Mouse (Mus musculus) forebrain, embryonic 12.5 days (tissue): Measurements from ENCODE around the gene Tgfa. TPM values are rescaled to one million over a fixed set of nuclear protein-coding genes. Genes with fewer than 3 reads are reported as not detected.

Experiments
- ATAC-seq: fragments of 200-750 bp; cut with Nextera tagmentation; 2 replicates; pipeline ENCODE4 v1.8.0; 2017; ENCODE audit warnings: moderate TSS enrichment; ENCODE audit not compliant: low FRiP score
- H3K27ac ChIP-seq: fragments of 300-500 bp; sonication (generic); 2 replicates; pipeline ENCODE4 v1.5.1; 2016; ENCODE audit warnings: mild to moderate bottlenecking
- H3K27me3 ChIP-seq: fragments of 300-500 bp; sonication (generic); 2 replicates; pipeline ENCODE4 v1.6.1; 2016; ENCODE audit warnings: mild to moderate bottlenecking
- H3K36me3 ChIP-seq: fragments of 300-500 bp; sonication (generic); replicated peaks from 2 replicates; pipeline ENCODE4 v1.6.1; 2016; ENCODE audit warnings: mild to moderate bottlenecking
- H3K4me1 ChIP-seq: fragments of 300-500 bp; sonication (generic); 2 replicates; pipeline ENCODE4 v1.6.1; 2016
- H3K4me2 ChIP-seq: fragments of 300-500 bp; sonication (generic); 2 replicates; pipeline ENCODE4 v1.6.1; 2016; ENCODE audit warnings: mild to moderate bottlenecking, moderate library complexity
- H3K4me3 ChIP-seq: fragments of 300-500 bp; sonication (generic); replicated peaks from 2 replicates; pipeline ENCODE4 v1.5.1; 2016; ENCODE audit warnings: mild to moderate bottlenecking
- H3K9ac ChIP-seq: fragments of 300-500 bp; sonication (generic); 2 replicates; pipeline ENCODE4 v1.6.1; 2016; ENCODE audit warnings: mild to moderate bottlenecking
- H3K9me3 ChIP-seq: fragments of 300-500 bp; sonication (generic); 2 replicates; pipeline ENCODE4 v1.6.1; 2016
- WGBS: fragments of 180-500 bp; shearing (Covaris S2); methylation state at CpG from one replicate; pipeline ENCODE4 v1.1.7; 2016; 5-methylcytosine and 5-hydroxymethylcytosine counted together
- polyA plus RNA-seq: library from polyadenylated mRNA; unstranded; fragments of >200 nt; fragmentation: Nextera tagmentation; extraction: Ambion mirVana; gene quantifications from 2 replicates; pipeline ENCODE4 v1.2.1, GENCODE M21; 2016

Tgfa gene
- polyA plus RNA-seq, 1 experiment from 2014 or later, result 3.0 TPM

- 88% methylated on average over 9 of the region's 9 CpGs for WGBS
- Histone ChIP-seq H3K4me2 (no peak overlapping the region), H3K27me3 (no peaks in the 10 kb centered on the region), H3K9me3 (no peaks in the 10 kb centered on the region), H3K4me1 (no peaks in the 10 kb centered on the region), H3K4me3 (no peak overlapping the region), H3K9ac (no peak overlapping the region), H3K27ac (no peak overlapping the region), H3K36me3 (no peaks in the 10 kb centered on the region)
- ATAC-seq, result no peak
Measured at GRCm38 (mm10) chr6:86322991-86323390, 128.0 kb downstream of the Tgfa start.

DNA sequence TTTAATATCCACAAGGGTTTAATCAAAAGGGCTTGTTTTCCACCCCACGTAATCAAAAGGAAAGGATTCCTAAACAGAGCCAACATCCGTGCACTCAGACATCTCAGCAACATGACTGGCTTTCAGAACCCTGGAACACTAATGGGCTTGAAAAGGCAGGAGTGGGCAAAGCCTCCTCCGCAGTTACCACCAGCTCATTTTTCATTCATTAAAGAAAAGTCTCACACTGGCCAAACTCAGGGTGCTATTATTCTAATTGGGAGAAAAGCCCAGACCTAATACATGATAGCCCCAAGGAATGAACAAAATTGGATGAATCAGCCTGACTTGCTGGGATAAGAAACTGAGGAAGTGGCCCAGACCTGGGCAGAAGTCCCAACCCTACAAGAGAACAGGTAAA, 129.4 kb downstream of the Tgfa start:
- no peaks in the 10 kb centered on the region for H3K27me3 ChIP-seq
- no peak for ATAC-seq
- H3K9me3 ChIP-seq, result no peaks in the 10 kb centered on the region
- WGBS, result 74% methylated on average over 3 of the region's 3 CpGs
- H3K27ac ChIP-seq, result no peak overlapping the region
- H3K4me1 ChIP-seq, result peaks cover 2% of the 10 kb centered on the region; the same call in 1 of the 2 replicates
- no peak overlapping the region for H3K4me2 ChIP-seq
- no peak overlapping the region for H3K9ac ChIP-seq
- no peak overlapping the region for H3K4me3 ChIP-seq
- H3K36me3 ChIP-seq, result no peaks in the 10 kb centered on the region

Other genes starting within 250 kb of the Tgfa start
- gene Dusp11, start 233.6 kb upstream of the Tgfa start, polyA plus RNA-seq, result 47.3 and 49.5 TPM in 2 replicates
- gene Figla, start 179.1 kb upstream of the Tgfa start, polyA plus RNA-seq, result not detected in 2 replicates
- gene Add2, start 166.5 kb upstream of the Tgfa start, polyA plus RNA-seq, result 124 and 128 TPM in 2 replicates
- 118 and 131 TPM in 2 replicates for gene Fam136a, start 170.4 kb downstream of the Tgfa start, polyA plus RNA-seq
- 641 and 720 TPM in 2 replicates for gene Snrpg, start 176.1 kb downstream of the Tgfa start, polyA plus RNA-seq
- 99.8 and 106 TPM in 2 replicates for gene Pcyox1, start 201.9 kb downstream of the Tgfa start, polyA plus RNA-seq
- gene Tia1, start 209.0 kb downstream of the Tgfa start, polyA plus RNA-seq, result 337 and 341 TPM in 2 replicates
- not detected in 2 replicates for gene Gm44790, start 231.4 kb downstream of the Tgfa start, polyA plus RNA-seq
- gene C87436, start 243.2 kb downstream of the Tgfa start, polyA plus RNA-seq, result 30.4 and 30.6 TPM in 2 replicates